Mouse (Mus musculus): ENCODE results near the gene Phf11a. TPM values are rescaled to one million over a fixed set of nuclear protein-coding genes. Genes with fewer than 3 reads are reported as not detected.

Phf11a gene
- polyA plus RNA-seq (2017; shearing (Covaris generic)), result 8.4 TPM

DNA sequence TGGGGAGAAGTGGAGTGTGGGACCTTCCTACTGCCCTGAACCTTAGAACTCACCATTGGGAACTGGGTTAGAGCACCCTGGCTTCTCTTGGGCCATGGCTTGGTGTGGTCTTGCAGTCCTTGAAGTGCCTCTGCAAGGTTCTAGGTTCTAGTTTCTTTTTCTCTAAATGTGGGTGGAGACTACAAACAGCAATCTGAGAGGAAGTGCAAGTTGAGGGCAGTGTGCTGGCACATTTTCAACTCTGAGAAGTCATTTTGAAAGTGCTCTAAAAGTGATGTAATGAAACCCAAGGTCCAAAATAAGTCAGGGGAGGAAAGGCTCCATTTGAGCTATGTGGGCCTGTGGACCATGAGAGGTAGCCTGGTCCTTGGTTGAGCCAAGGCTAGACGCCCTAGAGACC, at the start of gene Phf11a:
Phf11a (minus strand) TSS at position 132 of the 400 bp plus-strand sequence.

DNA sequence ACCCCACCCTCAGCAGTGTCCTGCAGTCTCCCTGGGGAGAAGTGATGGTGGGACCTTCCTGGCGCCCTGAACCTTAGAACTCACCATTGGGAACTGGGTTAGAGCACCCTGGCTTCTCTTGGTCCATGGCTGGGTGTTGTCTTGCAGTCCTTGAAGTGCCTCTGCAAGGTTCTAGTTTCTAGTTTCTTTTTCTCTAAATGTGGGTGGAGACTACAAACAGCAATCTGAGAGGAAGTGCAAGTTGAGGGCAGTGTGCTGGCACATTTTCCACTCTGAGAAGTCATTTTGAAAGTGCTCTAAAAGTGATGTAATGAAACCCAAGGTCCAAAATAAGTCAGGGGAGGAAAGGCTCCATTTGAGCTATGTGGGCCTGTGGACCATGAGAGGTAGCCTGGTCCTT, 43.9 kb upstream of the Phf11a start, which contains the start of gene Phf11b:
Phf11b (minus strand) TSS at position 163 of the 400 bp plus-strand sequence.

GRCm38 (mm10) chr14:59260056-59260455, 37.3 kb downstream of the Phf11a start, which contains the start of gene Gm6904:
Gene Gm6904 (minus strand): TSS chr14:59260216.

Other genes with a start within 250 kb of the Phf11a start
- gene 1700129C05Rik, start 154.6 kb downstream of the Phf11a start, polyA plus RNA-seq (2017; shearing (Covaris generic)), result not detected
- gene Gm5142, start 118.8 kb downstream of the Phf11a start, polyA plus RNA-seq (2017; shearing (Covaris generic)), result not detected
- 85.8 TPM for gene Rcbtb1, start 96.3 kb downstream of the Phf11a start, polyA plus RNA-seq (2017; shearing (Covaris generic))
- 5.2 TPM for gene Gm6904, start 37.3 kb downstream of the Phf11a start, polyA plus RNA-seq (2017; shearing (Covaris generic))
- 61.2 TPM for gene Phf11b, start 43.8 kb upstream of the Phf11a start, polyA plus RNA-seq (2017; shearing (Covaris generic))
- gene Phf11d, start 67.9 kb upstream of the Phf11a start, polyA plus RNA-seq (2017; shearing (Covaris generic)), result 6.8 TPM
- gene Phf11c, start 97.9 kb upstream of the Phf11a start, polyA plus RNA-seq (2017; shearing (Covaris generic)), result 8.1 TPM
- gene Setdb2, start 143.4 kb upstream of the Phf11a start, polyA plus RNA-seq (2017; shearing (Covaris generic)), result 34.2 TPM
- 49.6 TPM for gene Cab39l, start 143.4 kb upstream of the Phf11a start, polyA plus RNA-seq (2017; shearing (Covaris generic))

Data from naive thymus-derived CD4-positive, alpha-beta T cell, adult 5 months (primary cell).